ENCODE assay signal across 26 mouse cellular contexts in the genomic region with DNA sequence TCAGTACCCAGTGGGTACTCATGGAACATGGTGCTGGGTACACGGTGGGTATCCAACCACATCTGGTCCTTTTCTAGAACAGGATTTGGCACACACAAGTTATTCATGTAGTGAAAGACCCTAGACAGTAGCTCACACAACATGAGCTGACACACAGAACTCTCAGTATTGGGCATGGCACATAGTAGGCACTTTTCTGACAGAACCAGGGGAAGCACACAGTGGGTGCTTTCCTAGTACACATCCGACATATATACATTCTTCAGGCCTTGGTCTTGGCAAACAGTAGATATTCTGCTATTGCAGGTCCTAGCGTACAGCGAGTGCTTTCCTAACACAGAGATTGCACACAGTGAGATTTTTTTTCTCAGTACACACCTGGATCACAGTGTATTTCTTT. TPM values are rescaled to one million over a fixed set of nuclear protein-coding genes. Genes with fewer than 3 reads are reported as not detected.
DNase-seq lines count a peak whose midpoint lies in the region; ATAC-seq and TF ChIP-seq lines count a peak whose summit lies in the region.
"Had no signal": no experiment of that assay in that cellular context is flagged by ENCODE, and none has a peak within 500 bp of the region (broad histone marks: within the 10 kb centered on the region; RNA-seq: fewer than 3 reads in every experiment).

No protein-coding gene starts in this region.

- H3K4me2 ChIP-seq in midbrain, embryonic 11.5 days = no peak overlapping the region
- no peak overlapping the region for H3K4me2 ChIP-seq in midbrain, embryonic 13.5 days (replicated peaks)
- H3K4me2 ChIP-seq in limb, embryonic 11.5 days (ENCODE audit: low read depth, severe bottlenecking) = no peak overlapping the region
- H3K4me2 ChIP-seq: embryonic facial prominence, embryonic 12.5 days; embryonic facial prominence, embryonic 15.5 days; forebrain, embryonic 15.5 days; heart, embryonic 12.5 days; heart, embryonic 15.5 days had no signal

- DNase-seq in midbrain, embryonic 11.5 days (ENCODE audit: low spot score, missing footprints) = peak; percentile 33
- DNase-seq in MEL (ENCODE audit: low read depth, low spot score) = no peak
- DNase-seq in limb, embryonic 11.5 days (ENCODE audit: low spot score) = no peak
- DNase-seq in adrenal gland, postnatal 10 days = no peak
- DNase-seq in testis, postnatal 10 days (ENCODE audit: low spot score) = no peak
- DNase-seq: adrenal gland, postnatal 14 days; cerebellum, adult 11 months; cerebellum, adult 2 months; cerebellum, adult 9-11 months; cerebellum, postnatal 25 days; gastrocnemius, postnatal 25 days; heart, adult 18-20 months; heart, postnatal 10 days; heart, postnatal 36 days had no signal

- H3K27me3 ChIP-seq in midbrain, embryonic 11.5 days (ENCODE audit: control insufficient read depth, insufficient read depth, low read length) = no peaks in the 10 kb centered on the region
- no peaks in the 10 kb centered on the region for H3K27me3 ChIP-seq in midbrain, embryonic 13.5 days
- H3K27me3 ChIP-seq in MEL (ENCODE audit: control insufficient read depth in 1 of 2, insufficient read depth in 2 of 2, low read length in 2 of 2) = no peaks in the 10 kb centered on the region
- H3K27me3 ChIP-seq in limb, embryonic 11.5 days (ENCODE audit: control insufficient read depth, insufficient read depth, low read length) = no peaks in the 10 kb centered on the region
- H3K27me3 ChIP-seq: embryonic facial prominence, embryonic 12.5 days; embryonic facial prominence, embryonic 15.5 days; forebrain, embryonic 15.5 days; Patski had no signal

- no peak for TF ChIP-seq CTCF in MEL (IDR thresholded peaks at IDR 0.05 in 2 of 3, conservative IDR thresholded peaks at IDR 0.05 in 1 of 3; ENCODE audit: control insufficient read depth in 1 of 3, insufficient read depth in 1 of 3, low read depth in 2 of 3, low read length in 3 of 3, poor library complexity in 1 of 3, severe bottlenecking in 1 of 3)

- H3K4me3 ChIP-seq in midbrain, embryonic 11.5 days (ENCODE audit: low read depth, low read length) = no peak overlapping the region
- no peak overlapping the region for H3K4me3 ChIP-seq in midbrain, embryonic 13.5 days (replicated peaks)
- no peak overlapping the region for H3K4me3 ChIP-seq in MEL (ENCODE audit: control insufficient read depth in 1 of 2, insufficient read depth in 1 of 2, low read depth in 2 of 2, low read length in 2 of 2)
- no peak overlapping the region for H3K4me3 ChIP-seq in limb, embryonic 11.5 days (ENCODE audit: low read depth, low read length)
- H3K4me3 ChIP-seq: embryonic facial prominence, embryonic 12.5 days; embryonic facial prominence, embryonic 15.5 days; forebrain, embryonic 15.5 days; heart, embryonic 12.5 days; heart, embryonic 15.5 days; hindbrain, embryonic 10.5 days had no signal

- no peaks in the 10 kb centered on the region for H3K79me2 ChIP-seq in MEL (ENCODE audit: control insufficient read depth, insufficient read depth, low read length, poor library complexity)

- no peak for TF ChIP-seq RAD21 in MEL (IDR thresholded peaks at IDR 0.05; ENCODE audit: low read depth, low read length)

- WGBS in midbrain, embryonic 11.5 days = 95% methylated on average over 4 of the region's 4 CpGs
- 98% methylated on average over 4 of the region's 4 CpGs for WGBS in midbrain, embryonic 13.5 days
- WGBS in limb, embryonic 11.5 days = 96% methylated on average over 4 of the region's 4 CpGs

- no peak for TF ChIP-seq POLR2A in MEL (IDR thresholded peaks at IDR 0.05; ENCODE audit: control insufficient read depth in 1 of 2, insufficient read depth in 1 of 2, low read depth in 1 of 2, low read length in 2 of 2, poor library complexity in 1 of 2)

- H3K4me1 ChIP-seq in midbrain, embryonic 11.5 days (ENCODE audit: control insufficient read depth, insufficient read depth, low read length) = peaks cover 13% of the 10 kb centered on the region
- H3K4me1 ChIP-seq in midbrain, embryonic 13.5 days (replicated peaks) = peaks cover 29% of the 10 kb centered on the region
- no peaks in the 10 kb centered on the region for H3K4me1 ChIP-seq in MEL (ENCODE audit: control insufficient read depth in 1 of 2, insufficient read depth in 2 of 2, low read length in 2 of 2)
- H3K4me1 ChIP-seq in limb, embryonic 11.5 days (ENCODE audit: control insufficient read depth, insufficient read depth, low read length) = peaks cover 5% of the 10 kb centered on the region; the same call in 1 of the 2 replicates
- H3K4me1 ChIP-seq: embryonic facial prominence, embryonic 12.5 days had no signal

- no peak for ATAC-seq in midbrain, embryonic 11.5 days (ENCODE audit: low FRiP score)
- ATAC-seq in midbrain, embryonic 13.5 days = no peak
- no peak for ATAC-seq in limb, embryonic 11.5 days (ENCODE audit: insufficient number of reproducible peaks, low FRiP score, low TSS enrichment, low read depth)
- ATAC-seq: CD4-positive, CD25-positive, alpha-beta regulatory T cell, adult 4 months; forebrain, embryonic 15.5 days; hindbrain, embryonic 16.5 days; inflammation-experienced regulatory T-cells, adult 6 months; Patski had no signal

- H3K9me3 ChIP-seq in midbrain, embryonic 11.5 days (ENCODE audit: control insufficient read depth, low read length) = no peaks in the 10 kb centered on the region
- no peaks in the 10 kb centered on the region for H3K9me3 ChIP-seq in midbrain, embryonic 13.5 days
- H3K9me3 ChIP-seq in MEL (replicated peaks; ENCODE audit: insufficient read depth, low read length) = no peaks in the 10 kb centered on the region
- H3K9me3 ChIP-seq in limb, embryonic 11.5 days (ENCODE audit: control insufficient read depth, low read length) = no peaks in the 10 kb centered on the region
- H3K9me3 ChIP-seq: embryonic facial prominence, embryonic 12.5 days; embryonic facial prominence, embryonic 15.5 days; forebrain, embryonic 15.5 days; heart, embryonic 12.5 days; heart, embryonic 15.5 days; hindbrain, embryonic 10.5 days had no signal

- no peaks in the 10 kb centered on the region for H3K36me3 ChIP-seq in midbrain, embryonic 11.5 days (ENCODE audit: control insufficient read depth, insufficient read depth, low read length)
- H3K36me3 ChIP-seq in midbrain, embryonic 13.5 days = no peaks in the 10 kb centered on the region
- no peaks in the 10 kb centered on the region; a peak in 1 of 4 replicates for H3K36me3 ChIP-seq in MEL (ENCODE audit: control insufficient read depth in 1 of 2, insufficient read depth in 2 of 2, low read length in 2 of 2)
- H3K36me3 ChIP-seq in limb, embryonic 11.5 days (ENCODE audit: control insufficient read depth, insufficient read depth, low read length) = peaks cover 3% of the 10 kb centered on the region; the same call in 1 of the 2 replicates
- H3K36me3 ChIP-seq: embryonic facial prominence, embryonic 15.5 days; forebrain, embryonic 15.5 days; heart, embryonic 15.5 days; hindbrain, embryonic 10.5 days had no signal

- no peak overlapping the region for H3K27ac ChIP-seq in midbrain, embryonic 11.5 days (ENCODE audit: low read depth, low read length)
- no peak overlapping the region for H3K27ac ChIP-seq in midbrain, embryonic 13.5 days
- no peak overlapping the region for H3K27ac ChIP-seq in MEL (ENCODE audit: control insufficient read depth, low read depth, low read length)
- H3K27ac ChIP-seq in limb, embryonic 11.5 days (replicated peaks; ENCODE audit: low read depth, low read length) = 0 out of 2 replicates have a peak overlapping the region, but pooled peaks have one; percentile 22
- H3K27ac ChIP-seq: embryonic facial prominence, embryonic 12.5 days; embryonic facial prominence, embryonic 15.5 days; forebrain, embryonic 15.5 days; heart, embryonic 15.5 days had no signal

- no peak overlapping the region for H3K9ac ChIP-seq in midbrain, embryonic 11.5 days (ENCODE audit: low read length)
- no peak overlapping the region for H3K9ac ChIP-seq in midbrain, embryonic 13.5 days (replicated peaks)
- no peak overlapping the region for H3K9ac ChIP-seq in MEL (ENCODE audit: control insufficient read depth, low read depth, low read length, poor library complexity, severe bottlenecking)
- no peak overlapping the region for H3K9ac ChIP-seq in limb, embryonic 11.5 days (ENCODE audit: low read length)
- H3K9ac ChIP-seq: embryonic facial prominence, embryonic 12.5 days; embryonic facial prominence, embryonic 15.5 days; forebrain, embryonic 15.5 days; heart, embryonic 12.5 days; heart, embryonic 15.5 days had no signal

- no peak for TF ChIP-seq EP300 in MEL (IDR thresholded peaks at IDR 0.05; ENCODE audit: low read depth in 1 of 2, low read length in 2 of 2)

RNA-seq across cellular contexts. Expression of a gene that starts 12.0 kb away (rescaled TPM):
- polyA plus RNA-seq in midbrain, embryonic 11.5 days (2014; fragmentation: Nextera tagmentation; extraction: Ambion mirVana) = 4.6 and 6.3 TPM in 2 replicates
- polyA plus RNA-seq in midbrain, embryonic 13.5 days (2015; fragmentation: Nextera tagmentation; extraction: Ambion mirVana) = 14.9 and 16.1 TPM in 2 replicates
- total RNA-seq in MEL (2012; rRNA removed) = 3.2 and 8.3 TPM in 2 replicates
- polyA plus RNA-seq in MEL (2012; ENCODE audit: insufficient read depth in 1 of 2, insufficient read length in 2 of 2, low read depth in 1 of 2, low replicate concordance in 2 of 2, missing spikeins in 1 of 2) = 10 to 100 TPM in 1 of 2 experiments, not detected in 1; 21.2 TPM
- 10.1 and 11.1 TPM in 2 replicates for polyA plus RNA-seq in limb, embryonic 11.5 days (2014; fragmentation: Nextera tagmentation; extraction: Ambion mirVana)
- total RNA-seq in adrenal gland, postnatal 10 days (2021) = 1 to 10 TPM; 8.6 to 9.2 TPM
- polyA plus RNA-seq: inflammation-experienced regulatory T-cells, adult 6 months had no signal

RNA-seq across cellular contexts. Expression of a gene that starts 26.1 kb away (rescaled TPM):
- polyA plus RNA-seq in midbrain, embryonic 11.5 days (2014; fragmentation: Nextera tagmentation; extraction: Ambion mirVana) = 0.76 and 1.4 TPM in 2 replicates
- polyA plus RNA-seq in midbrain, embryonic 13.5 days (2015; fragmentation: Nextera tagmentation; extraction: Ambion mirVana) = 3.0 and 3.4 TPM in 2 replicates
- 0.19 and 0.56 TPM in 2 replicates for total RNA-seq in MEL (2012; rRNA removed)
- under 1 TPM in 1 of 2 experiments, not detected in 1; 0.36 TPM for polyA plus RNA-seq in MEL (2012; ENCODE audit: insufficient read depth in 1 of 2, insufficient read length in 2 of 2, low read depth in 1 of 2, low replicate concordance in 2 of 2, missing spikeins in 1 of 2)
- 1.0 and 1.6 TPM in 2 replicates for polyA plus RNA-seq in limb, embryonic 11.5 days (2014; fragmentation: Nextera tagmentation; extraction: Ambion mirVana)
- total RNA-seq in adrenal gland, postnatal 10 days (2021) = under 1 TPM; 0.64 to 0.78 TPM
- total RNA-seq: gastrocnemius, postnatal 25 days had no signal
- polyA plus RNA-seq: CD4-positive, CD25-positive, alpha-beta regulatory T cell, adult 4 months; inflammation-experienced regulatory T-cells, adult 6 months had no signal

RNA-seq across cellular contexts. Expression of a gene that starts 37.0 kb away (rescaled TPM):
- 26.8 and 29.1 TPM in 2 replicates for polyA plus RNA-seq in midbrain, embryonic 11.5 days (2014; fragmentation: Nextera tagmentation; extraction: Ambion mirVana)
- polyA plus RNA-seq in midbrain, embryonic 13.5 days (2015; fragmentation: Nextera tagmentation; extraction: Ambion mirVana) = 42.7 and 42.8 TPM in 2 replicates
- 0.08 TPM in 1 of 2 replicates, not detected in the other for total RNA-seq in MEL (2012; rRNA removed)
- under 1 TPM in 1 of 2 experiments, not detected in 1; 0.19 TPM for polyA plus RNA-seq in MEL (2012; ENCODE audit: insufficient read depth in 1 of 2, insufficient read length in 2 of 2, low read depth in 1 of 2, low replicate concordance in 2 of 2, missing spikeins in 1 of 2)
- polyA plus RNA-seq in limb, embryonic 11.5 days (2014; fragmentation: Nextera tagmentation; extraction: Ambion mirVana) = 26.7 and 30.1 TPM in 2 replicates
- 10 to 100 TPM; 14.2 to 17.7 TPM for total RNA-seq in adrenal gland, postnatal 10 days (2021)
- total RNA-seq: common myeloid progenitor, adult 5-6 weeks had no signal
- polyA plus RNA-seq: CD4-positive, CD25-positive, alpha-beta regulatory T cell, adult 4 months; inflammation-experienced regulatory T-cells, adult 6 months had no signal

RNA-seq across cellular contexts. Expression of a gene that starts 40.9 kb away (rescaled TPM):
- 214 and 216 TPM in 2 replicates for polyA plus RNA-seq in midbrain, embryonic 11.5 days (2014; fragmentation: Nextera tagmentation; extraction: Ambion mirVana)
- 458 and 469 TPM in 2 replicates for polyA plus RNA-seq in midbrain, embryonic 13.5 days (2015; fragmentation: Nextera tagmentation; extraction: Ambion mirVana)
- 227 and 286 TPM in 2 replicates for total RNA-seq in MEL (2012; rRNA removed)
- polyA plus RNA-seq in MEL (2012; ENCODE audit: insufficient read depth in 1 of 2, insufficient read length in 2 of 2, low read depth in 1 of 2, low replicate concordance in 2 of 2, missing spikeins in 1 of 2) = 100 to 1,000 TPM in 1 of 2 experiments, not detected in 1; 343 TPM
- polyA plus RNA-seq in limb, embryonic 11.5 days (2014; fragmentation: Nextera tagmentation; extraction: Ambion mirVana) = 143 and 158 TPM in 2 replicates
- 100 to 1,000 TPM; 145 to 149 TPM for total RNA-seq in adrenal gland, postnatal 10 days (2021)

RNA-seq across cellular contexts. Expression of a gene that starts 45.6 kb away (rescaled TPM):
- 23.9 and 27.7 TPM in 2 replicates for polyA plus RNA-seq in midbrain, embryonic 11.5 days (2014; fragmentation: Nextera tagmentation; extraction: Ambion mirVana)
- 26.0 and 26.1 TPM in 2 replicates for polyA plus RNA-seq in midbrain, embryonic 13.5 days (2015; fragmentation: Nextera tagmentation; extraction: Ambion mirVana)
- total RNA-seq in MEL (2012; rRNA removed) = 24.7 and 27.2 TPM in 2 replicates
- 10 to 100 TPM in 1 of 2 experiments, not detected in 1; 25.2 TPM for polyA plus RNA-seq in MEL (2012; ENCODE audit: insufficient read depth in 1 of 2, insufficient read length in 2 of 2, low read depth in 1 of 2, low replicate concordance in 2 of 2, missing spikeins in 1 of 2)
- polyA plus RNA-seq in limb, embryonic 11.5 days (2014; fragmentation: Nextera tagmentation; extraction: Ambion mirVana) = 21.2 and 22.2 TPM in 2 replicates
- total RNA-seq in adrenal gland, postnatal 10 days (2021) = 1 to 10 TPM; 5.6 to 7.0 TPM

Comparison
In these comparisons a context has a peak if more than half of its experiments do, and no peak if none do; other contexts are left out.
1. RNA of a gene that starts 37.0 kb away (polyA plus RNA-seq): 42.7 to 42.8 TPM in midbrain, embryonic 13.5 days, 26.8 to 29.1 TPM in midbrain, embryonic 11.5 days and 26.7 to 30.1 TPM in limb, embryonic 11.5 days; 0.19 TPM in MEL; every median in the first group is over 10 times any median in the second.